Mouse (Mus musculus) adrenal gland, adult 8-10 months (tissue): ENCODE data around the gene Tuba3a. TPM values are rescaled to one million over a fixed set of nuclear protein-coding genes. Genes with fewer than 3 reads are reported as not detected.
"Not testable (repeated sequence)": the region's sequence is repeated elsewhere in the genome, so short reads cannot be mapped to it uniquely, and the experiment has no call there.

Experiments
- DNase-seq: peaks from one replicate; pipeline ENCODE4 v3.0.0; 2022
- total RNA-seq, 4 experiments: library from RNA; stranded (reverse); gene quantifications; 2 replicates each; pipeline ENCODE4 v1.2.4; 2022

Tuba3a gene
- total RNA-seq, 4 experiments from 2014 or later, result not detected

- DNase-seq, result no peak
Measured at GRCm38 (mm10) chr6:125307091-125307490, 21.2 kb upstream of the Tuba3a start.

DNA sequence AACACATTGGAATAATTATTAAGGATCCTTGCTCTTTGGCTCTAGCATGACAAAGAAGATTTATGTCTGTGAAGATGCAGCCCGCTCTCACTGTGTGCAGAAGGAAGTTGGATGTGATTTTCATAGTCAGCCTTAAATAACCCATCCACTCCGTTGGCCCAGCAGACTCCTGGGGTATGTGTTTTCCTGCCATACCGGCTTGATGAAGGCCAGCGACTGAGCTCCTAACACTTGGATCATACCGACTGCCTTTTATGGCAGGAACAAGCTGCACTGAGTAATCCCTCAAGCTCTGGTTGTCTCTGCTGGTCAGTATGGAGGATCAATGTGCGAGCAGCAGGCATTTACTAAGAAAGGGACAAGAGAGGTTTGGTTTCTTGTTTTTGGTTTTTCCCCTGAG lies 19.6 kb upstream of the Tuba3a start:
- DNase-seq, result no peak

DNA sequence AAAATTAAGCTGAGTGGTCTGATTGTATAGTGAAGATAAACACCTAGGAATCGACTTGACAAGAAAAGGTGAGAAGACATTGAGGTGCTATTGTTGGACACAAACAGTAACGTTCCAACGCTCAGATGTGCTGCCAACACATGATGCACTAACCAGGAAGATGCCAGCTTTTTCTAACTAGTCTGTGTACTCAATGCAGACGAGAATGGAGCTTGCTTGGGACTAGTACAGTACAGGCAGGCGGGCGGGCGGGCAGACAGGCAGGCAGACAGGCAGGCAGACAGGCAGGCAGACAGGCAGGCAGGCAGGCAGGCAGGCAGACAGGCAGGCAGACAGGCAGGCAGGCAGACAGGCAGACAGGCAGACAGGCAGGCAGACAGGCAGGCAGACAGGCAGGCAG lies 18.6 kb upstream of the Tuba3a start:
- not testable (repeated sequence) for DNase-seq

DNA sequence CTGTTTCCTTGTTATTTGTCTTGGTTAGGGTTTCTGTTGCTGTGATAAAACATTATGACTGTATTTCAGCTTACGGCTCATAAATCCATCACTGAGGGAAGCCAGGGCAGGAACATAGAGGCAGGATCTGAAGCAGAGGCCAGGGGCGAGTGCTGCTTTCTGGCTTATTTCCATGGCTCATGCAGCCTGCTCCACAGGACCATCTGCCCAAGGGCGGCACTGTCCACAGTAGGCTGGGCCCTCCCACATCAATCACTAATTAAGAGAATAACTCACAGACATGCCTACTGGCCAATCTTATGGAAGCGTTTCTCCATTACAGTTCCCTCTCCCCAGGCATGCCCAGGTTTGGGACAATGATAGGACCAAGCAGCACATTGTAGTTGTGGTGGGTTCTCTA lies 17.4 kb upstream of the Tuba3a start:
- no peak for DNase-seq

- DNase-seq, result no peak
Measured at GRCm38 (mm10) chr6:125302231-125302982, 16.6 kb upstream of the Tuba3a start.

GRCm38 (mm10) chr6:125300982-125301381 lies 15.1 kb upstream of the Tuba3a start:
- DNase-seq, result no peak

DNA sequence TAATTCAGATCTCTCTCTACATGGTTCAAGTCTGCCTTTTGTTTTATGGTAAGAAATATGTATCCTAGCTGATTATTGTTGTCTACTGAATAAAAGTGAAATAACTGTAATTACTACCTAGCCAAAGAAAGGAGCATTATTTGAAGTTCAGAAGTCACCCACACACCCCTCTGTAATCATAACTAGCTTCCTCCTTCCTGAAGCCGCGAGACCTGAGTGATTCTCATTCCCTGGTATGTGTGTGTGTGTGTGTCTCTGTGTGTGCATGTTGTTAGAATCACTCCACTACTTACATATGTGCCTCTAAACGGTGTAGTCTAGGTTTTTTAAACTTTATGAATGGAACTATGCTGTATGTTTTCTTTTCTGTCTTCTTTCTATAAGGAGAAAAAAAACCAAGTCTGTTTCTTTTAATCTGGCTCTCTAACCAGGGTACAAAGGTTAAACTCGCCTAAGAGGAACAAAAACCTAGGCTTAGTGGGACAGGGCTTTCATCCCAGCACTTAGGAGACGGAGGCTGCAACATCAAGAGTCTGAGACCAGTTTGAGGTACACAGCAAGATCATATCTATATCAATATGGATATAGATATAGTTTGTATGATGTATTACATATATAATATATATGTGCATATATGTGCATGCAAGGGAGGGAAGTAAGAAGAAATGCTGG lies 11.4 kb upstream of the Tuba3a start:
- DNase-seq, result no peak

GRCm38 (mm10) chr6:125294049-125294448 lies 8.2 kb upstream of the Tuba3a start:
- no peak for DNase-seq

DNA sequence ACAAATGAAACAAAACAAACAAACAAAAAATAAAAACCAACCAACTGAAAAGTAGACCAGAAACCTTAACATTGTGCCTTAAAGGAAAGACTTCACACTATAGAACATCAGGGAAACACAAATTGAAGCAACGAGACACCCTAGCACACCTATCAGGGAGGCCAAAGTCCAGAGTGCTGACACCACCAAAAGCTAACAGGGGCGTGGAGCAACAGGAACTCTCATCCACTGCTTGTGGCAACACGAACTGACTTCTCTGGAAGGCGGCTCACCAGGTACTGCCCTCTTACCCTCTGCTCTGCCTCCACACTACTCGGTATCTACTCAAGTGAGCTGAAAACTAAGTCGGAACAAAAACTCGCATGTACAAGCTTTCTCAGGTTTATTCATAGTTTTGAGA lies 6.4 kb upstream of the Tuba3a start:
- DNase-seq, result no peak

DNA sequence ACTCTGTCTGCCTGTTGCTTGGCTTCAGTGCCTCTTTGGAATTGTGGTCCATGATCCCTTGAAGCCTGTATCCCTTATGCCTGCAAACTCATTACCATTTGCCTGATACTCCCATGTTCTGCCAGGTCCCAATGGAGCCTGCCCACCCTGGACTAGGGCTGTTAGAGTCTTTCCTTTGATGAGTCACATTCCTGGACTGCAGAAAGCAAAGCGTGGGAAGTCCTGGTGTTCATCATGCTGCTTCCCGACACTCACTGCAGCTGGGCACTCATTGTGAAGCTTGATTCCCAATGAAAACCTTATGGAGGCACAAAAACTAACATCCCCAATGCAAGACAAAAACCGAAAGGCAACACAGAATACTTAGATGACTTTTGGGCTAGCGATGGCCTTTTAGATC lies 5.5 kb upstream of the Tuba3a start:
- DNase-seq, result no peak

GRCm38 (mm10) chr6:125288730-125289129 lies 2.9 kb upstream of the Tuba3a start:
- no peak for DNase-seq

DNA sequence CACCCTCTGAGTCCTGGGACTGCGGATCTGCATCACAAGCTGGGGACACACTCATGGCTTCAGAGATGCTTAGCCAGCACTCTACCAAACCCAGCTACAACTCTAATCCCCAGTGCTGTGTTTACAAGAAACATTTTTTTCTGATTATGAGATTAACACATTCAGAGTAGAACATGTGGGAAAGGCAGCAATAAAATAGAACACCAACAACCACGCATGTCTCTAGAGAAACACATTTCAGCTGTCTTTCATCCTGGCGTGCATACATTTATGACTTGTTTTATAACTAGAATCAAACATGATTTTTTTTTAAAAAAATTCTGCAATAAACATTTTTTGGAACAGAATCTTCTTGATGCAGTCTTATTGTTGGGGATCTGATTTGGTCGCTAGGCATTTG lies 1.1 kb upstream of the Tuba3a start:
- DNase-seq, result no peak

DNA sequence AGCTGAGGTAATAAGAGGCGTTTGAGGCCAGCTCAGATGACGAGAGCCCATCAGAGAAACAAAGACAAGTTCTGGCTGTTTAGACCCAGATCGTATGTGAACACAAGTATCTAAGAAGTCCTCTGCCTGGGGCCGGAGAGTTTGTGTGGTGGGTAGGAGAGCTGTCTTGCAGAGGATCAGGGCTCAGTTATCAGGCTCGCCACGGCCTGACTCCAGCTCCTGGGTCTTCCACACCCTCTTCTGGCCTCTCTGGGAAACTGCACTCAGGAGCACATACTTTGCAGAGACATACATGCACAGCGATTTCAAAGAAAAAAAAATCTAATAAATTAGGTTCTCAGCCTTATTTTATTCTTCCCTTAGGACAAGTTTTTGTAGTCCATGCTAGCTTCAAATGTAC lies 1.1 kb downstream of the Tuba3a start:
- no peak for DNase-seq

DNA sequence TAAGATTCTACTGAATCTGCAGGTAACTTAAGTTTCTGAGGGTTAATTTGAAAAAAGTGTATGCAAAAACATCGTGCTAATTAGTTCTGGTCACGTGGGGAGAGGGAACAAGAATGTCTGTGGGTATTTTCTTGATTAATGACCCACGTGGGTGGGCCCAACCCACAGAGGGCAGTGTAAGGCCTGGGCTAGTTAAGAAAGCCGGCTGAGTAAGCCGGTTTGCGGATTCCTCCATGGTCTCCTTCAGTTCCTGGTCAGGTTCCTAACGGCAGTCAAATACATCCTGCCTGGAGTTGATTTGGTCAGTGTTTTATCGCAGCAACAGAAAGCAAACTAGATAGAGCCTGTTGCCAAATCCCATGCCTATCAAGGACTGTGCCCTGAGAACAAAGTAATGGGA lies 1.6 kb downstream of the Tuba3a start:
- no peak for DNase-seq

DNA sequence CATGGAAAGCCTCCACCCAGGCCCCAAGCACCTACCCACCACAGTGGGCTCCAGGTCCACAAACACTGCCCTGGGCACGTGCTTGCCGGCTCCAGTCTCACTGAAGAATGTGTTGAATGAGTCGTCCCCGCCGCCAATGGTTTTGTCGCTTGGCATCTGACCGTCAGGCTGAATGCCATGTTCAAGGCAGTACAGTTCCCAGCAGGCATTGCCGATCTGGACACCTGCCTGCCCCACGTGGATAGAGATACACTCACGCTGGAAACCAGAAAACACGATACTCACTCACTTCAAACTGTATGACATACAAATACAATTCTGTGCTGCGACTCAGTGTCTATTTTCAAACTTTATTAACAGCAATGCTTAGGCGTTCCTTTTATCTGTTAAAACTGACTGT lies 3.1 kb downstream of the Tuba3a start:
- DNase-seq, result not testable (repeated sequence)

DNA sequence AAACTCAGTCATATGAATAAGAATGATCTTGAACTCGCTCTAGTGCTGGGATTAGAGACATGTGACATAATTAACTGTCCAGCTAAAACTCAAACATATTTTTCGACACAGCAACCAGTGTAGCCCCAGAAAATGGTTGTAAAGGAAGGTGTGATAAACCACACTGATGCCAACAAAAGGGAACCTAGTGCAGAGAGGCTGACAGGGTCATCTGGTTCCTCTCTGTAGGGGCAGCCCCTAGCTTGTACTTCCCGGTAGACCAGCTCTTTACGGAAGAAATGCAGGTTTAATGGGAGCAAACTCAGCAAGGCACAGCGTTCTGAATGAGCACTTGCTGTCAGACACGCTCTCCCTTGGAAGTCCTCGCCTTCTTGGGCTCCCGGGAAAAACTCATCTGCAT lies 6.1 kb downstream of the Tuba3a start:
- DNase-seq, result no peak

- peak; percentile 28 for DNase-seq
Measured at GRCm38 (mm10) chr6:125274841-125275563, 10.8 kb downstream of the Tuba3a start.

DNA sequence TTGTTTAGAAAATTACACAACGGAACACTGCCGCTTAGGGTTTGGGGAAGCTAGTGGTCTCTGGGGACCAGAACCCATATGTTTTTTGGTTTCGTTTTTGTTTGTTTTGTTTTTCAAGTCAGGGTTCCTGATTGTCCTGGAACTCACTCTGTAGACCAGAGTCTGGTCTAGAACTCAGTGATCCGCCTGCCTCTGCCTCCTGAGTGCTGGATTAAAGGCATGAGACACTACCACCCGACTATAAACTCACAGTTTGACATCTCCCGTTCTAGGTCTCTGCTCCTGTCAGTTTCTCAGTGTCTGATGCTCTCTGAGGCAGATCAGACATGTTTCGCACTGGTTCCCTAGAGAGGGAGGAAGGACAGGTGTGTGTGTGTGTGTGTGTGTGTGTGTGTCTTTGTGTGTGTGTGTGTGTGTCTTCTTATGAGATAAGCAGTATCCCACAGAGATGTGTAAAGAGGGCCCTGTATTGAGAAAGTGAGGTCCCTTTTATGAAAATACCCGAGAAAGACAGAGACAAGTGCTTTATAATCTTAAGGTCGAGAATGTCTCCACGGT lies 13.5 kb downstream of the Tuba3a start:
- DNase-seq, result no peak

DNA sequence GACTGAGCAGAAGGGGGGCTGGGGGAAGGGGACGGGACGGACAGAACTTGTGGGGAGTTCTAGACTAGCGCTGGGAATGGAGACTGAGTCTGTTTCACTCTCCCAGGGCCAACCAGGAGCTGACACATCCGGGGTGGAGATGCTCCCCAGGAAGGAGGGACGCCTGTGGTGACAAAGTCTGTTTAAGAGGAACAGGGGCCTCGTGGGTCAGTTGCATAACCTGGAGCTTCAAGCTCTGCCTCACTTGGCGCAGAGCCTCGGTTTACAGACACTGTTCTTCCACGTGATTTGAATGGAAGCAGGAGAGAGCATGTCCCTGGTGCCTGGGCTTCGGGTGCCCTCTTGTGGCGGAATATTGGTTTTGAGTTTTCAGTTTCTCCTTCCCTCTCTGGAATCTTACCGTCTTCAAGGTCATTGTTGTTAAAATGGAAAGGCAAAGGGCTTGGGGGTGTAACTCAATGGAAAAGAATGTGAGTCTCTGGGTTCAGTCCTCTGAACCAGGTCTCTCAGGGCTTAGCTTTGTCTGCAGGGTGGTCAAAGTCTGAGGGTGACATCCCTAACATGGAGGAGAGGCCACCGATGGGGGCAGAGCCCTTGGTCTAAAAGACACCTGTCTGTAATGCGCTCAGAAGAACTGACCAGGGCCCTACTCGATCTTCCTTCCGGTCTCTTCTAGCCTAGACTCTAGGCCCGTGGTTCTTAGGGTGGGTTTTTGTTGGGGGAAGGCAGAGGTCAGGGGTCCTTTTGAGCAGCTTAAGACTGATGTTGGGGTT lies 14.2 kb downstream of the Tuba3a start:
- peak; percentile 92 for DNase-seq

DNA sequence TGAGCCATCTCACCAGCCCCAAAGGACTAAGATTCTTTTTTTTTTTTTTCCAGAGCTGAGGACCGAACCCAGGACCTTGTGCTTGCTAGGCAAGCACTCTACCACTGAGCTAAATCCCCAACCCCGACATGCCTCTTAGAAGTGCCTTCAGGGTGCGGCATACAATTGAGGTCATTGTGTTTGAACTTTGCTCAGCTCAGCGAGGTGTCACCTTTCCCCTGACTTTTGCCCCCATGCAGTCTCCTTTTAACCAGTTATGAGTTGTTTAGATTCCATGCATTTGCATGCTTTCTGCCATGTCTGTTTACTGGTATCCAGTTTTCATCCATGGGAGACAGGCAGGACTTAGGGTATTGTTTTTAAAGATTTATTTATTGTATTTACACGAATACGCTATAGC lies 17.0 kb downstream of the Tuba3a start:
- DNase-seq, result no peak

DNA sequence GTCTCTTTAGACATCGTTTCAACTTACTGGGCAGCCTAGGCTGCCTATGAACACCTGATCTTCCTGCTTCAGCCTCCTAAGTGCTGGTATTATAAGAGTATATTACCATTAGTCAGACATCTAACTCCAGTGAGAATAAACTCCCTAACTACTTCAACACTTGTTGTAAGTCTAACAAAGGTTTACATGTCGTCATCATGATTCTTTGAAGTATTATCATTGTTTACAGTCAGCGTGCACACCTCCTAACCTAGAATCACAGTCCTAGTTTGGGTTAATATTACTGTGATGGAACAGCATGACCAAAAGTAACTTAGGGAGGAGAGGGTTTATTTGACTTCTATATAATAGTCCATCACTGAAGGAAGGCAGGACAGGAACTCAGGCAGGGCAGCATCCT lies 18.4 kb downstream of the Tuba3a start:
- no peak for DNase-seq

GRCm38 (mm10) chr6:125266600-125266999 lies 19.2 kb downstream of the Tuba3a start:
- not testable (repeated sequence) for DNase-seq

GRCm38 (mm10) chr6:125266091-125266490 lies 19.8 kb downstream of the Tuba3a start:
- no peak for DNase-seq
